Mouse (Mus musculus): Measurements from ENCODE around the gene Slc1a6. TPM values are rescaled to one million over a fixed set of nuclear protein-coding genes. Genes with fewer than 3 reads are reported as not detected.
A peak's percentile ranks its signal among the peaks of the same experiment; 100 is the strongest.

The Slc1a6 gene
- 0.38 and 0.51 TPM in 2 replicates for polyA plus RNA-seq (2015; fragmentation: Nextera tagmentation; extraction: Ambion mirVana)

DNA sequence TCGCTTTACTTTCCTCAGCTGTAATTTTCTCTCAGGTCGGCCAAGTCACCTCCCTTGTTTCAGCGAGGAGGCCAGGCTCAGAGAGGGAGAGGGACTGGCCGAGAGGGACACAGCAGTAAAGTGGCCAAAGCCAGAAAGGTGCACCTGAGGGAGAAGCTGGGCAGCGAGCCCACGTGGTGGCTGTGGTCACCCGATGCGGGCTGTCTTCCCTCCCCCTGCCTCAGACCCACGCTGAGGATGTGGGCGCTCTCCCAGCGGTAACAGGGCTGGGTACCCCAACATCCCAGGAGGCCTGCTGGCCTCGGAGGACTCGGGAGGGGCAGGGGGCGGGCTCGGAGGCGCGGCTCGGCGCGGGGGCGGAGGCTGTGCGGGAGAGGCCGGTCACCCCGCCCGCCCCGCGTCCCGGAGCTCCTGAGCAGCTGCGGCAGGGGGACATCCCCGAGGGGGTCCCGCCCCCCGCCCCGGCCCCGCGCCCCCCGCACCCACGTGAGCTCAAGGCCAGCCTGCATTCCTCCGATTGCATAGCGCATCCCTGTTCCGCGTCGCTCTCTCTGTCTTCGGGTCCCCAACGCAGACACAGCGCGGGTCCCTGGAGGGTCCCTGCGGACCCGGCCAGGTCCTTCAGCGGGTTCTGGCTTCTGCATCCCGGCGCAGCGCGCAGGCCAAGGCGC is at the start of gene Slc1a6:
Slc1a6 (plus strand) TSS at position 516 of the 671 bp plus-strand sequence.
- Histone ChIP-seq H3K4me2 (replicated peaks; ENCODE audit: low read depth) (peak within 1 kb of the TSS; percentile 96), H3K36me3 (ENCODE audit: control insufficient read depth, insufficient read depth) (no peaks in the 10 kb centered on the region), H3K4me1 (replicated peaks; ENCODE audit: control insufficient read depth, insufficient read depth, low read length) (no peaks in the 10 kb centered on the region; the same call in 1 of the 2 replicates), H3K4me3 (ENCODE audit: low read depth, low read length) (peak within 1 kb of the TSS; percentile 60), H3K27ac (ENCODE audit: low read depth, low read length) (no peak within 1 kb of the TSS), H3K27me3 (replicated peaks; ENCODE audit: control insufficient read depth, insufficient read depth, low read length) (no peaks in the 10 kb centered on the region), H3K9ac (ENCODE audit: low read depth, low read length) (peak within 1 kb of the TSS; percentile 57), H3K9me3 (ENCODE audit: control insufficient read depth) (no peaks in the 10 kb centered on the region)
- TF ChIP-seq CTCF (IDR thresholded peaks at IDR 0.05; ENCODE audit: low read depth): no peak
- ATAC-seq: peak; percentile 47; the same call in 1 of the 2 replicates
- 1% methylated on average over 43 of the region's 54 CpGs for WGBS

DNA sequence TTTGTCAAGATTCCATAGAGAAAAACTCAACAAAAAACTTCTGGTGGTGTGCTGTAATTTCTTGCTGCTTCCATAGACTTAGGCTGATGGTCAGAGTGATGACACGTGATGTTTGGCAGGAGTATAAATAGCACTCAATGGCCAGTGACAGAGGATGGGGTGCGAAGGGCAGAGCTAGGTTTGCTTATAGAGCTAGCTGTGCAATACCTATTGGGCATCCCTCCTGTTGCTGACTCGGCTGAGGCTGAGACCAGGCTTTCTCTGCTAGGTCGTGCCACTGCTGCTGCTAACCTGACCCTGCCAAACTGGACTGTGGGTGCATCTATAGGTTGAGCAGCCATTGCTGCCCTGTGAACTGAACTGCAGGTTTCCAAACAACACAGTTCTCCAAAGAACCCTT is 40.5 kb upstream of the Slc1a6 start:
- ATAC-seq: no peak
- Histone ChIP-seq H3K27me3 (replicated peaks; ENCODE audit: control insufficient read depth, insufficient read depth, low read length) (no peaks in the 10 kb centered on the region), H3K36me3 (ENCODE audit: control insufficient read depth, insufficient read depth) (no peaks in the 10 kb centered on the region), H3K9me3 (ENCODE audit: control insufficient read depth) (no peaks in the 10 kb centered on the region), H3K4me1 (replicated peaks; ENCODE audit: control insufficient read depth, insufficient read depth, low read length) (no peaks in the 10 kb centered on the region), H3K4me2 (replicated peaks; ENCODE audit: low read depth) (no peak overlapping the region), H3K4me3 (ENCODE audit: low read depth, low read length) (no peak overlapping the region), H3K27ac (ENCODE audit: low read depth, low read length) (no peak overlapping the region), H3K9ac (ENCODE audit: low read depth, low read length) (no peak overlapping the region)
- TF ChIP-seq CTCF (IDR thresholded peaks at IDR 0.05; ENCODE audit: low read depth): no peak
- whole genome bisulfite sequencing: 74% methylated on average over 4 of the region's 4 CpGs

DNA sequence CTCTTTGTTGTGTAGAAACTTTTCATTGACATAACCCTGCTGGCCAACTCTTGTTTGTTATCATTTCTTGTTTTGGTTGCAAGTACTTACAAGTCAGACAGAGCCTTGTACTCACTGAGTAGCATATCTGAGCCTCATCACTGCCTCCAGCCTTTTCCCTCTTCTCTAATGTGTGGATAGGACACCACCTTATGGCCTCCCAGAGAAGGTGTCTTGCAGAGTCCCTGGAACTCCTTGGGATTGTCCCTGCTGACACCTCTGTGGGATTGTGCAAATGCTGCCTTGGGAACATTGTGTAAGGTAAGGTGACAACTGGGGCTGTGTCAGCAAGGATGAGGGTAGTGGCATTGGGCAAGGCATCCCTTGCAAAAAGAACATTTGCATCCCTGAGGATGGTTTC is 36.6 kb upstream of the Slc1a6 start:
- TF ChIP-seq CTCF (IDR thresholded peaks at IDR 0.05; ENCODE audit: low read depth): peak; percentile 51
- Histone ChIP-seq H3K4me3 (ENCODE audit: low read depth, low read length) (no peak overlapping the region), H3K9me3 (ENCODE audit: control insufficient read depth) (no peaks in the 10 kb centered on the region), H3K4me2 (replicated peaks; ENCODE audit: low read depth) (no peak overlapping the region), H3K27ac (ENCODE audit: low read depth, low read length) (no peak overlapping the region), H3K27me3 (replicated peaks; ENCODE audit: control insufficient read depth, insufficient read depth, low read length) (no peaks in the 10 kb centered on the region), H3K4me1 (replicated peaks; ENCODE audit: control insufficient read depth, insufficient read depth, low read length) (no peaks in the 10 kb centered on the region), H3K9ac (ENCODE audit: low read depth, low read length) (no peak overlapping the region), H3K36me3 (ENCODE audit: control insufficient read depth, insufficient read depth) (no peaks in the 10 kb centered on the region)
- no peak for ATAC-seq

DNA sequence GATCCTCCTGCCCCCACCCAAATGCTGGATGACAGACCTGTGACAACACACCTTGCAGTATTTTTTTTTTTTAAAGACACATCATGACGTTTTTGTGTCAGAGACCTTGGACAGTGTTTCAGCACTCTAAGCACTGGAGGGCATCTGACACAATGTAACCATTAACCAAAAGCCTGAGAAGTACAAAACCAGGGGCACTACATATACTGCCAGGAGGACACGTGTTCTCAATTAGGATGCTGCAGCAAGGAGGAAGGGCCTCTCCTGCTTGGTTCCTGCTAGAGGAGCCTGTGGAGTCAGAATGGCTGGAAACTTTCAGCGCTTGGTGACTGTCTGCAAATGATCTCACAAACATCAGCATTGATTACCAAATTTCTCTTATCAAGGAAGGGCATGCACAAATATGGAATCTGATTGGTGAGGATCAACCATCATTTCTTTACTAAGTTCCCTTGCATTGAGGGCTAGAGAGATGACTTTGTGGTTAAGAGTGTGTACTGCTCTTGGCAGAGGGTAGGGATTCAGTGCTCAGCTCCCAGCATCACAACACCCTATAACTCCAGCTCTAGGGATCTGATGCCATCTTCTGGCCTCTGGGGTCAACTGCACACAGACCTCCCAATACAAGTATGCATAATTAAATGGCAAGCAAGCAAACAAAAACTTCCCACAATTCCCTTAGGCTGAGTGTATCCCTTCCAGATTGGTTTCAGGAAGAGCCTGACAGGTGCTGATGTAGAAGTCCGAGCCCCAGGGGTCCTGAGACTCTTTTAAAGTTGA is 34.7 kb upstream of the Slc1a6 start:
- Histone ChIP-seq H3K4me3 (ENCODE audit: low read depth, low read length) (no peak overlapping the region), H3K9me3 (ENCODE audit: control insufficient read depth) (no peaks in the 10 kb centered on the region), H3K27ac (ENCODE audit: low read depth, low read length) (no peak overlapping the region), H3K9ac (ENCODE audit: low read depth, low read length) (no peak overlapping the region), H3K4me2 (replicated peaks; ENCODE audit: low read depth) (no peak overlapping the region), H3K27me3 (replicated peaks; ENCODE audit: control insufficient read depth, insufficient read depth, low read length) (no peaks in the 10 kb centered on the region), H3K36me3 (ENCODE audit: control insufficient read depth, insufficient read depth) (no peaks in the 10 kb centered on the region), H3K4me1 (replicated peaks; ENCODE audit: control insufficient read depth, insufficient read depth, low read length) (no peaks in the 10 kb centered on the region)
- peak; percentile 55 for TF ChIP-seq CTCF (IDR thresholded peaks at IDR 0.05; ENCODE audit: low read depth)
- ATAC-seq: no peak
- 48% methylated on average over 4 of the region's 4 CpGs for WGBS

DNA sequence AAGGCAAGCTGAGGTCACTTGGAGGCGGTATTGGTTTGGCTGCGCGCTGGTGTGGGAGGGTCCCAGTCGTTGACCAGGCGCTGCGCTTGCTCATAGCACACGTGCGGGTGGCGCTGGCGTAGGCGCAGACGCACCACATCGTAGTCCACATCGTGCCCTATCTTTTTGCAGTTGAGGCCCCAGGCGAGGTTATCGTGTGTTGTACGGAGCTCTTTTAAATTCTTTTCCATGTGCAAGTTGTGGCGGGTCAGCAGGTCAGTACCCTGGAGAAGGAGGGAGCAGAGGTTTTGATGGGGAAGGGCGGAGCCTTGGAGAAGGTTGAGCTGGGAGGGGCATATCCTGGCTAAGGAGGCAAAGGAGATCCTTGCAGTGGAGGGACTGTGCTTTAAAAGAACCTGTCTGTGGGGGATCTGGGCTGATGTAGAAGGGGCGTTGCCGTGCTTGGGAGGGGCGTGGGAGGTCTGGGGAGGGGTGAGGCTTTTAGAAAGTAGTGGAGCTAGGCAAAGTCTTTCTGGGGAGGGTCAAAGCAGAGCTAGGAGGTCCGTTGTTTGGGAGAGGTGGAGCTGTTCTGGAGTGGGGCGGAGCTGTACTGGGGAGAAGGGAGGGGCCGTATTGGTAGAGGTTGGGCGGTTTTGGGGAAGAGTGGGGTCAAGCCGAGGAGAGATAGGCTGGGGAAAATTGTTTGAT is 33.1 kb upstream of the Slc1a6 start:
- H3K27me3 ChIP-seq (replicated peaks; ENCODE audit: control insufficient read depth, insufficient read depth, low read length): 0 out of 2 replicates have a peak, but pooled peaks cover 3% of the 10 kb centered on the region
- H3K4me1 ChIP-seq (replicated peaks; ENCODE audit: control insufficient read depth, insufficient read depth, low read length): no peaks in the 10 kb centered on the region
- no peak overlapping the region for H3K27ac ChIP-seq (ENCODE audit: low read depth, low read length)
- H3K4me3 ChIP-seq (ENCODE audit: low read depth, low read length): peak overlapping the region; percentile 20; the same call in 1 of the 2 replicates
- ATAC-seq: 0 out of 2 replicates have a peak, but pooled peaks have one; percentile 22
- 3% methylated on average over 27 of the region's 27 CpGs for WGBS
- TF ChIP-seq CTCF (IDR thresholded peaks at IDR 0.05; ENCODE audit: low read depth): no peak
- no peaks in the 10 kb centered on the region for H3K9me3 ChIP-seq (ENCODE audit: control insufficient read depth)
- no peak overlapping the region for H3K9ac ChIP-seq (ENCODE audit: low read depth, low read length)
- H3K4me2 ChIP-seq (replicated peaks; ENCODE audit: low read depth): peak overlapping the region; percentile 59
- no peaks in the 10 kb centered on the region for H3K36me3 ChIP-seq (ENCODE audit: control insufficient read depth, insufficient read depth)

DNA sequence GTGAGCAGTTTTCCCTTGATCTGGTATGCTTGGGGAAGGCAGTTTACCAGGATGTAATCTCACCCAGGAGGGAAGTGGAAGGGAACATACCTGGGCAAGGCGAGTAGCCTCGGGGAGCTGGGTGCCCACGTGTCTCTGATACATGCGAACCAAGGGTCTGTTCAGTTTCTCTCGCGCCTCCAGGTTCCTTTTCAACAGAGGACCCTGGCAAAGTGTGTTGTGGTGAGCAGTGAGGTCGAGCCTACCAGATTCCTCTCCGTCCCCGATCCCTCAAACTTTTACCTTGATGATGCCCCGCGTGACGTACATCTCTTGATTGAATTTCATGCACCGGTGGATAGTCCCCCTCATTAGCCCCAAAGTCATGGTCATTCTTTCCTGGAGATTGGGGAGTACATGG is 32.1 kb upstream of the Slc1a6 start:
- Histone ChIP-seq H3K27ac (ENCODE audit: low read depth, low read length) (no peak overlapping the region), H3K4me3 (ENCODE audit: low read depth, low read length) (no peak overlapping the region), H3K36me3 (ENCODE audit: control insufficient read depth, insufficient read depth) (no peaks in the 10 kb centered on the region), H3K9ac (ENCODE audit: low read depth, low read length) (no peak overlapping the region), H3K4me2 (replicated peaks; ENCODE audit: low read depth) (no peak overlapping the region), H3K9me3 (ENCODE audit: control insufficient read depth) (no peaks in the 10 kb centered on the region), H3K27me3 (replicated peaks; ENCODE audit: control insufficient read depth, insufficient read depth, low read length) (0 out of 2 replicates have a peak, but pooled peaks cover 11% of the 10 kb centered on the region), H3K4me1 (replicated peaks; ENCODE audit: control insufficient read depth, insufficient read depth, low read length) (no peaks in the 10 kb centered on the region)
- ATAC-seq: no peak
- 74% methylated on average over 13 of the region's 13 CpGs for WGBS
- TF ChIP-seq CTCF (IDR thresholded peaks at IDR 0.05; ENCODE audit: low read depth): no peak

Data from intestine, postnatal 0 days (tissue).